Mouse (Mus musculus): ENCODE data around the gene Itpr1. TPM values are rescaled to one million over a fixed set of nuclear protein-coding genes. Genes with fewer than 3 reads are reported as not detected.

Gene Itpr1
- polyA plus RNA-seq, 1 experiment from 2014 or later, result 5.5 TPM

DNA sequence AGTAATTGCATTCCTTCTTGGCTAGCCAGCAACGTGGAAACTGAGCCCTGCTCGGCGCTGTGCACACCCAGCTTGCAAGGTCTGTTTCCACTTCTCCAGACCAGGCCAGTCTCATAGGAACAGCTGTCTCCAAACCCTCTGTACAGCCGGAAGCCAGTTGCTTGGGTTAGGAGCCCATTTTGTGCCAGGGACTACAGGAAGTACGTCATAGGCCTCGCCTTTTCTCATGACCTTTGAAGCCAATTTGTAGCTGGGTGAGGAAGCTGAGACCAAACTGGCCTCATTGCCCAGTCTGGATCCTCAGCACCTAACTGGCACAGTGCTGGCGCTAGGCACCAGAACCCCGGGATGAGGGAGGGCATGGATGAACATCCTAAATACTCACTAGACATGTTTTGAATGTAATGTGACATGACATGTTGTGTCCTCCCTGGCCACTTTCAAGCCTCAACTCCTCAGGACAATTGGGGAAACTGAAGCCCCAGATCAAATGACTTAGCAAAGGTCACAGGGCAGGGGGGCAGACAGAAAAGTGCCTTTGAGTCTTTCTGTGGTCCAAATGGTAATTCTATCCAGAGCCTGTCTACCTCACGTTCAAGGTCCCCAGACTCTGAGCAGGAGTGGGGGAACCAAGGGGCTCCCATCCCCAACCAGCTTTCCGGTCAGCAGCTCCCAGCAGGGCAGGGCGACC lies 357.6 kb downstream of the Itpr1 start:
- no peak for DNase-seq
- H3K9me3 ChIP-seq (ENCODE audit: control insufficient read depth, low read length), result no peaks in the 10 kb centered on the region
- H3K4me3 ChIP-seq (replicated peaks; ENCODE audit: low read depth, low read length), result peak overlapping the region; percentile 33
- H3K27ac ChIP-seq (replicated peaks; ENCODE audit: low read depth, low read length), result 0 out of 2 replicates have a peak overlapping the region, but pooled peaks have one; percentile 8
- peak overlapping the region; percentile 66 for H3K4me2 ChIP-seq (ENCODE audit: low read length)
- WGBS, result 30% methylated on average over 11 of the region's 11 CpGs
- no peaks in the 10 kb centered on the region for H3K36me3 ChIP-seq (ENCODE audit: control insufficient read depth, insufficient read depth, low read length)
- ATAC-seq (ENCODE audit: low FRiP score, low TSS enrichment), result peak; percentile 18; the same call in 1 of the 2 replicates
- H3K9ac ChIP-seq (replicated peaks; ENCODE audit: low read length), result peak overlapping the region; percentile 31
- no peaks in the 10 kb centered on the region for H3K27me3 ChIP-seq (ENCODE audit: control insufficient read depth, insufficient read depth, low read length)
- peaks cover 6% of the 10 kb centered on the region; the same call in 1 of the 2 replicates for H3K4me1 ChIP-seq (ENCODE audit: control insufficient read depth, insufficient read depth, low read length)

GRCm38 (mm10) chr6:108571042-108571590 lies 358.2 kb downstream of the Itpr1 start:
- WGBS, result 2% methylated on average over 21 of the region's 21 CpGs
- H3K4me3 ChIP-seq (replicated peaks; ENCODE audit: low read depth, low read length), result peak overlapping the region; percentile 33
- peak overlapping the region; percentile 66 for H3K4me2 ChIP-seq (ENCODE audit: low read length)
- no peaks in the 10 kb centered on the region for H3K9me3 ChIP-seq (ENCODE audit: control insufficient read depth, low read length)
- peak; percentile 84 for ATAC-seq (ENCODE audit: low FRiP score, low TSS enrichment)
- 0 out of 2 replicates have a peak overlapping the region, but pooled peaks have one; percentile 8 for H3K27ac ChIP-seq (replicated peaks; ENCODE audit: low read depth, low read length)
- peak; percentile 77 for DNase-seq
- no peaks in the 10 kb centered on the region for H3K27me3 ChIP-seq (ENCODE audit: control insufficient read depth, insufficient read depth, low read length)
- H3K9ac ChIP-seq (replicated peaks; ENCODE audit: low read length), result peak overlapping the region; percentile 31
- peaks cover 6% of the 10 kb centered on the region; the same call in 1 of the 2 replicates for H3K4me1 ChIP-seq (ENCODE audit: control insufficient read depth, insufficient read depth, low read length)
- no peaks in the 10 kb centered on the region for H3K36me3 ChIP-seq (ENCODE audit: control insufficient read depth, insufficient read depth, low read length)

DNA sequence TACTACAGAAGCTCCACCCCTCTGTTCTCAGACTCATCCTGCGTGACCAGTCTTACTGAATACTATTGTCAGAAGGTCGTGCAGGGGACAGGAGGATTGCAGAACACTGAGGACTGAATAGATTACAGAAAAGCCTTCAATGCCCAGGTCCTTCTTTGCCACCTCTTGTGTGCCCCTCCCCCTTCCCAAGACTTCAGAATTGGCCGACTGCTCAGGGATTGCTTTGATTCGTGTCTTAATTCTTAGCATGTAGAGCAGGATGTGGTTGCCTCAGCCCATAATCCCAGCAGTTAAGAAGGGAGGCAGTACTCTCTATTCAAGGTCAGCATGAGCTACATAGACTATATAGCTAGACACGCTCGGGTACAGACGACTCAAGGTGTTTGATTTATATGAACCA lies 359.8 kb downstream of the Itpr1 start:
- Histone ChIP-seq H3K4me2 (ENCODE audit: low read length) (no peak overlapping the region), H3K27ac (replicated peaks; ENCODE audit: low read depth, low read length) (no peak overlapping the region), H3K36me3 (ENCODE audit: control insufficient read depth, insufficient read depth, low read length) (no peaks in the 10 kb centered on the region), H3K4me1 (ENCODE audit: control insufficient read depth, insufficient read depth, low read length) (peaks cover 6% of the 10 kb centered on the region; the same call in 1 of the 2 replicates), H3K9ac (replicated peaks; ENCODE audit: low read length) (no peak overlapping the region), H3K27me3 (ENCODE audit: control insufficient read depth, insufficient read depth, low read length) (no peaks in the 10 kb centered on the region), H3K9me3 (ENCODE audit: control insufficient read depth, low read length) (no peaks in the 10 kb centered on the region), H3K4me3 (replicated peaks; ENCODE audit: low read depth, low read length) (no peak overlapping the region)
- no peak for DNase-seq
- 36% methylated on average over 7 of the region's 7 CpGs for WGBS
- no peak for ATAC-seq (ENCODE audit: low FRiP score, low TSS enrichment)

GRCm38 (mm10) chr6:108577056-108577455 lies 364.2 kb downstream of the Itpr1 start:
- H3K9me3 ChIP-seq (ENCODE audit: control insufficient read depth, low read length), result no peaks in the 10 kb centered on the region
- ATAC-seq (ENCODE audit: low FRiP score, low TSS enrichment), result no peak
- no peak overlapping the region for H3K9ac ChIP-seq (replicated peaks; ENCODE audit: low read length)
- WGBS, result 89% methylated on average over 6 of the region's 6 CpGs
- no peaks in the 10 kb centered on the region for H3K4me1 ChIP-seq (ENCODE audit: control insufficient read depth, insufficient read depth, low read length)
- H3K4me3 ChIP-seq (replicated peaks; ENCODE audit: low read depth, low read length), result no peak overlapping the region
- H3K4me2 ChIP-seq (ENCODE audit: low read length), result no peak overlapping the region
- H3K27ac ChIP-seq (replicated peaks; ENCODE audit: low read depth, low read length), result no peak overlapping the region
- DNase-seq, result no peak
- H3K36me3 ChIP-seq (ENCODE audit: control insufficient read depth, insufficient read depth, low read length), result no peaks in the 10 kb centered on the region
- no peaks in the 10 kb centered on the region for H3K27me3 ChIP-seq (ENCODE audit: control insufficient read depth, insufficient read depth, low read length)

- 91% methylated on average over 3 of the region's 3 CpGs for WGBS
Observed at GRCm38 (mm10) chr6:108588426-108588825, 375.5 kb downstream of the Itpr1 start.

GRCm38 (mm10) chr6:108592227-108592626 lies 379.3 kb downstream of the Itpr1 start:
- Histone ChIP-seq H3K9me3 (ENCODE audit: control insufficient read depth, low read length) (no peaks in the 10 kb centered on the region), H3K4me1 (ENCODE audit: control insufficient read depth, insufficient read depth, low read length) (no peaks in the 10 kb centered on the region), H3K9ac (replicated peaks; ENCODE audit: low read length) (no peak overlapping the region), H3K4me2 (ENCODE audit: low read length) (no peak overlapping the region), H3K36me3 (ENCODE audit: control insufficient read depth, insufficient read depth, low read length) (no peaks in the 10 kb centered on the region), H3K4me3 (replicated peaks; ENCODE audit: low read depth, low read length) (no peak overlapping the region), H3K27me3 (ENCODE audit: control insufficient read depth, insufficient read depth, low read length) (no peaks in the 10 kb centered on the region), H3K27ac (replicated peaks; ENCODE audit: low read depth, low read length) (no peak overlapping the region)
- WGBS, result 74% methylated on average over 8 of the region's 8 CpGs
- ATAC-seq (ENCODE audit: low FRiP score, low TSS enrichment), result no peak
- DNase-seq, result no peak

More at GRCm38 (mm10) chr6:108588426-108588825, 375.5 kb downstream of the Itpr1 start:
- no peaks in the 10 kb centered on the region for H3K27me3 ChIP-seq (ENCODE audit: control insufficient read depth, insufficient read depth, low read length)
- H3K9me3 ChIP-seq (ENCODE audit: control insufficient read depth, low read length), result no peaks in the 10 kb centered on the region
- no peak overlapping the region for H3K27ac ChIP-seq (replicated peaks; ENCODE audit: low read depth, low read length)
- DNase-seq (no peak), ATAC-seq (ENCODE audit: low FRiP score, low TSS enrichment) (no peak)
- H3K4me3 ChIP-seq (replicated peaks; ENCODE audit: low read depth, low read length), result no peak overlapping the region
- H3K36me3 ChIP-seq (ENCODE audit: control insufficient read depth, insufficient read depth, low read length), result no peaks in the 10 kb centered on the region
- no peak overlapping the region for H3K4me2 ChIP-seq (ENCODE audit: low read length)
- H3K9ac ChIP-seq (replicated peaks; ENCODE audit: low read length), result no peak overlapping the region
- H3K4me1 ChIP-seq (ENCODE audit: control insufficient read depth, insufficient read depth, low read length), result no peaks in the 10 kb centered on the region

- no peak overlapping the region for H3K9ac ChIP-seq (replicated peaks; ENCODE audit: low read length)
- no peaks in the 10 kb centered on the region for H3K36me3 ChIP-seq (ENCODE audit: control insufficient read depth, insufficient read depth, low read length)
- no peaks in the 10 kb centered on the region for H3K27me3 ChIP-seq (ENCODE audit: control insufficient read depth, insufficient read depth, low read length)
- H3K4me1 ChIP-seq (ENCODE audit: control insufficient read depth, insufficient read depth, low read length), result no peaks in the 10 kb centered on the region
- no peak for ATAC-seq (ENCODE audit: low FRiP score, low TSS enrichment)
- H3K27ac ChIP-seq (replicated peaks; ENCODE audit: low read depth, low read length), result no peak overlapping the region
- WGBS, result 80% methylated on average over 6 of the region's 6 CpGs
- H3K4me3 ChIP-seq (replicated peaks; ENCODE audit: low read depth, low read length), result no peak overlapping the region
- DNase-seq, result no peak
- no peak overlapping the region for H3K4me2 ChIP-seq (ENCODE audit: low read length)
- no peaks in the 10 kb centered on the region for H3K9me3 ChIP-seq (ENCODE audit: control insufficient read depth, low read length)
Observed at GRCm38 (mm10) chr6:108592636-108593035, 379.7 kb downstream of the Itpr1 start.

GRCm38 (mm10) chr6:108594171-108594841 lies 381.4 kb downstream of the Itpr1 start:
- no peaks in the 10 kb centered on the region for H3K27me3 ChIP-seq (ENCODE audit: control insufficient read depth, insufficient read depth, low read length)
- H3K9ac ChIP-seq (replicated peaks; ENCODE audit: low read length), result no peak overlapping the region
- H3K4me2 ChIP-seq (ENCODE audit: low read length), result no peak overlapping the region
- H3K4me1 ChIP-seq (ENCODE audit: control insufficient read depth, insufficient read depth, low read length), result no peaks in the 10 kb centered on the region
- no peak overlapping the region for H3K27ac ChIP-seq (replicated peaks; ENCODE audit: low read depth, low read length)
- H3K9me3 ChIP-seq (ENCODE audit: control insufficient read depth, low read length), result no peaks in the 10 kb centered on the region
- DNase-seq (no peak), ATAC-seq (ENCODE audit: low FRiP score, low TSS enrichment) (no peak)
- no peaks in the 10 kb centered on the region for H3K36me3 ChIP-seq (ENCODE audit: control insufficient read depth, insufficient read depth, low read length)
- H3K4me3 ChIP-seq (replicated peaks; ENCODE audit: low read depth, low read length), result no peak overlapping the region
- WGBS, result 81% methylated on average over 5 of the region's 5 CpGs
